Mouse (Mus musculus) forebrain, embryonic 11.5 days (tissue): Measurements from ENCODE around the gene Gm11020. TPM values are rescaled to one million over a fixed set of nuclear protein-coding genes. Genes with fewer than 3 reads are reported as not detected.
"Not testable (repeated sequence)": the region's sequence is repeated elsewhere in the genome, so short reads cannot be mapped to it uniquely, and the experiment has no call there.

Source experiments
- ATAC-seq: fragments of 200-750 bp; cut with Nextera tagmentation; replicated peaks from 2 replicates; pipeline ENCODE4 v1.8.0; 2017; ENCODE audit warnings: moderate TSS enrichment; ENCODE audit not compliant: low FRiP score
- DNase-seq: peaks from one replicate; pipeline ENCODE4 v3.0.0-alpha.2; 2017; ENCODE audit warnings: low spot score
- H3K27ac ChIP-seq: fragments of 300-500 bp; sonication (generic); 2 replicates; pipeline ENCODE4 v1.5.1; 2014; ENCODE audit warnings: low read depth, low read length
- H3K27me3 ChIP-seq: fragments of 300-500 bp; sonication (generic); 2 replicates; pipeline ENCODE4 v1.6.1; 2014; ENCODE audit warnings: mild to moderate bottlenecking, low read length, mixed read lengths; ENCODE audit not compliant: control insufficient read depth, insufficient read depth
- H3K36me3 ChIP-seq: fragments of 300-500 bp; sonication (generic); 2 replicates; pipeline ENCODE4 v1.6.1; 2014; ENCODE audit warnings: mild to moderate bottlenecking, low read length, moderate library complexity, mixed read lengths; ENCODE audit not compliant: control insufficient read depth, insufficient read depth
- H3K4me1 ChIP-seq: fragments of 300-500 bp; sonication (generic); replicated peaks from 2 replicates; pipeline ENCODE4 v1.6.1; 2014; ENCODE audit warnings: low read length, mixed read lengths; ENCODE audit not compliant: control insufficient read depth, insufficient read depth
- H3K4me2 ChIP-seq: fragments of 300-500 bp; sonication (generic); 2 replicates; pipeline ENCODE4 v1.6.1; 2014; ENCODE audit warnings: low read depth, mild to moderate bottlenecking, low read length, moderate library complexity, mixed read lengths; ENCODE audit not compliant: severe bottlenecking
- H3K4me3 ChIP-seq: fragments of 300-500 bp; sonication (generic); 2 replicates; pipeline ENCODE4 v1.5.1; 2014; ENCODE audit warnings: low read depth, low read length
- H3K9ac ChIP-seq: fragments of 300-500 bp; sonication (generic); 2 replicates; pipeline ENCODE4 v1.6.1; 2014; ENCODE audit warnings: low read length
- H3K9me3 ChIP-seq: fragments of 300-500 bp; sonication (generic); 2 replicates; pipeline ENCODE4 v1.6.1; 2016; ENCODE audit warnings: low read length, mixed read lengths; ENCODE audit not compliant: control insufficient read depth
- WGBS: fragments of 180-500 bp; shearing (Covaris S2); extraction: QIAGEN DNeasy Blood & Tissue Kit; methylation state at CpG from one replicate; pipeline ENCODE4 v1.1.7; 2014; 5-methylcytosine and 5-hydroxymethylcytosine counted together
- polyA plus RNA-seq: library from polyadenylated mRNA; unstranded; fragments of >200 nt; fragmentation: Nextera tagmentation; extraction: Ambion mirVana; gene quantifications from 2 replicates; pipeline ENCODE4 v1.2.1, GENCODE M21; 2014

Gene Gm11020
- polyA plus RNA-seq, 1 experiment from 2014 or later = not detected

- ATAC-seq = no peak
- H3K36me3 ChIP-seq = no peaks in the 10 kb centered on the region
- no peaks in the 10 kb centered on the region for H3K27me3 ChIP-seq
- WGBS = 75% methylated on average over 4 of the region's 4 CpGs
- no peak overlapping the region for H3K27ac ChIP-seq
- DNase-seq = no peak
- H3K4me3 ChIP-seq = no peak overlapping the region
- no peaks in the 10 kb centered on the region for H3K9me3 ChIP-seq
- H3K4me2 ChIP-seq = no peak overlapping the region
- no peak overlapping the region for H3K9ac ChIP-seq
- no peaks in the 10 kb centered on the region for H3K4me1 ChIP-seq
Observed at GRCm38 (mm10) chr8:104313311-104313710, 8.1 kb upstream of the Gm11020 start.

DNA sequence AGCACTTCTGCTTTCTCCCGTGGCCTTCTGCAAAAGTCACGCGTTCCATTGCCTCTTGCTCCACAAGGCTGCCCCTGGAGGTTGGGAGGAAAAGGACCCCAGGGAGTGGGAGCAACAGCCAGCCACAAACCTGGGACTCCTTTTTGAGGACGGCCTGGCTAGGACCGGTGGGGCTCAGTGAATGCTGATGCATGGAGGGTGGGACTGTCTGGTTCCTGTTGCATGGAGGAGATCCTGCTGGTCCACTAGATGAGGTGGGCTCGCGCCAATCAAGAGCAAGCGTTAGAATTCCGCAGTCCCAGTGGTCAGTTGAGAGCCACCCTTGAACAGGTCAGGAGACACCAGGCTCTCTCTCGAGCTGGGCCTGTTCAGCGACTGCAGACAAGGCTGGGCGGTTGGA is 563 bp downstream of the Gm11020 start, which contains the start of gene Cmtm2b:
Gene Cmtm2b (plus strand): TSS at position 301 of the 400 bp plus-strand sequence.
- H3K4me3 ChIP-seq, DNase-seq, ATAC-seq, H3K9ac ChIP-seq, H3K9me3 ChIP-seq, H3K4me1 ChIP-seq, H3K27me3 ChIP-seq, H3K4me2 ChIP-seq, H3K36me3 ChIP-seq, H3K27ac ChIP-seq: not testable (repeated sequence)
- WGBS = 90% methylated on average over 12 of the region's 12 CpGs

DNA sequence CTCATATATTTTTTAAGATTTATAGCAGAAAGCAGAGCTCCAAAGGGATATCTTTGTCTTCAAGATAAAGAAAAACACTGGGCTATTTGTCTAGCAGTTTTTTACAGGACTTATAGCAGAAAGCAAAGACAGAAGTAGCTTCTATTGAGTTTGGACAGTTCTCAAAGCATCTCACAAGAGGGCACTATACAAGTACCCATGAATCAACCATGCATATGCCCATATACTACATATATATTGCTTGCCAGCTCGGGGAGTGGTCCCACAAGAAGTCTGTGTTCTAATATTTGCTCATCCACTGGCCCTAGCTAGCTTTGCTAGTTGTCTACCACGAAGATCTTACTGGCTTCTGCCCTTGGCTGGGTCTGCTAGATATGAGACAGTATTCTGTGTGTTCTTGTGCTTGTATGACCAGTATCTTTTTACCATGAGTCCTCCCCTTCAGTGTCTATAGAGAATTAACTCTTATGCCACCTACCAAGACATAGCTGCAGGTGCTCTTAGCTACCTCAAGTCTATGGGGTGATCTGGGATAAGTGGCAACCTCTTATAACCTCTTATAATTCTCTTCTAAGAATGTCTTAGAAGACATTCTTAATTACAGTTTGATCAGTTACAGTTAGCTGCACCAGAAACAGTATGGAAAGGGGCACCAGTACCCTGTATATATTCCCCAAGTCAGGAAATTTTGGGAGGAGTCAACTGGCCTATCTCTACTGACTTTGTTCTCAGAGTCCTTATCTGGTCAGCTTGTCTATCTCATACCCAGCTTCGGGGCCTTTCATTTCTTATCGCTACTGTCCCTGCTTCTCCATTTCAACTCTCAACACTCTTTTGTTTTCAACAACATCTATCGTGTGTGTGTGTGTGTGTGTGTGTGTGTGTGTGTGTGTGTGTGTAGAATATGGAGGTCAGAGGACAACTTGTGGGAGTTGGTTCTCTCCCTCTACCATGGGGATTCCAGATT is 11.6 kb downstream of the Gm11020 start:
- H3K9me3 ChIP-seq = no peaks in the 10 kb centered on the region
- H3K4me2 ChIP-seq = no peak overlapping the region
- H3K27ac ChIP-seq = no peak overlapping the region
- H3K36me3 ChIP-seq = no peaks in the 10 kb centered on the region
- DNase-seq = no peak
- H3K9ac ChIP-seq = no peak overlapping the region
- no peaks in the 10 kb centered on the region for H3K4me1 ChIP-seq
- WGBS = 81% methylated on average over 5 of the region's 5 CpGs
- no peaks in the 10 kb centered on the region for H3K27me3 ChIP-seq
- H3K4me3 ChIP-seq = no peak overlapping the region
- ATAC-seq = no peak

DNA sequence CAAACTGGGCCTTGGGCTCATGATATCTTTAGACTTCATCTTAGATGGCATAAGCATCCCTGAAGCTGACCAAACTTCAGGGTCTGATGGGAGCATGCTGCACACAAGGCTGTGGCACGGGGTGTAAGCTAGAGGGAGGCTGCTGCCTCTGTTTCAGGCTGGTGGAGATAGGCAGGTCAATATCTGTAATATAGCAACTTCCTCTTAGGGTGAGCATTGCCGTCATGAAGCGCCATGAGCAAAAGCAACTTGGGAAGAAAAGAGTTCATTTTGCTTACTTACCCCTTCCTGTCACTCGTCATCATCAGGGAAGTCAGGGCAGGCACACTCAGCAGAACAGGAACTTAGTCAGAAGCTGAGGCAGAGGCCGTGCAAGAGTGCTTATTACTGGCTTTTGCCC is 12.4 kb downstream of the Gm11020 start:
- DNase-seq (no peak), ATAC-seq (no peak)
- H3K9ac ChIP-seq = no peak overlapping the region
- H3K4me3 ChIP-seq = no peak overlapping the region
- H3K4me2 ChIP-seq = no peak overlapping the region
- H3K9me3 ChIP-seq = no peaks in the 10 kb centered on the region
- no peaks in the 10 kb centered on the region for H3K4me1 ChIP-seq
- 85% methylated on average over 5 of the region's 5 CpGs for WGBS
- H3K27me3 ChIP-seq = no peaks in the 10 kb centered on the region
- no peaks in the 10 kb centered on the region for H3K36me3 ChIP-seq
- no peak overlapping the region for H3K27ac ChIP-seq

- no peak for DNase-seq
- 68% methylated on average over 1 of the region's 1 CpGs for WGBS
Observed at GRCm38 (mm10) chr8:104334196-104334595, 12.8 kb downstream of the Gm11020 start.

GRCm38 (mm10) chr8:104336806-104337205 is 15.4 kb downstream of the Gm11020 start:
- H3K9ac ChIP-seq = no peak overlapping the region
- WGBS = 85% methylated on average over 1 of the region's 1 CpGs
- no peak for DNase-seq

More at GRCm38 (mm10) chr8:104334196-104334595, 12.8 kb downstream of the Gm11020 start:
- Histone ChIP-seq H3K9ac (no peak overlapping the region), H3K4me1 (no peaks in the 10 kb centered on the region), H3K27me3 (no peaks in the 10 kb centered on the region), H3K9me3 (no peaks in the 10 kb centered on the region), H3K36me3 (no peaks in the 10 kb centered on the region), H3K27ac (no peak overlapping the region), H3K4me2 (no peak overlapping the region), H3K4me3 (no peak overlapping the region)
- no peak for ATAC-seq

DNA sequence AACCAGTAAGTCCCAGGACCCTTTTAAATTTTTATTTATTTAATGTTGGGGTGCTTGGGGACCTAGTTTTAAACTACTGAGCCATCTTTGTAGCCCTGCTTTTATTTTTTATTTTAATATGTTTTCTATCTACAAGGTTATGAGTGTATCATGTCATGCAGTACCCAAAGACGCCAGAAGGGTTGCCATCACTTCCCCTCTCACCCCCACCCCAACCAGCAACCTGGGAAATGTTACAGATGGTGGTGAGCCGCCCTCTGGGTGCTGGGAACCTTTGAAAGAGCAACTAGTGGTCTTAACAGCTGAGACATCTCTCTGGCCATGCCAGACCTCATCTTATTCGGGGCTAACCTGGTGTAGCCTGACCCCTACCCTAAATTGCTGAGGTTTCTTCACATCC is 16.5 kb downstream of the Gm11020 start:
- Histone ChIP-seq H3K36me3 (no peaks in the 10 kb centered on the region), H3K27me3 (no peaks in the 10 kb centered on the region), H3K27ac (no peak overlapping the region), H3K9ac (no peak overlapping the region), H3K4me1 (no peaks in the 10 kb centered on the region; the same call in 1 of the 2 replicates), H3K4me3 (no peak overlapping the region), H3K4me2 (no peak overlapping the region), H3K9me3 (no peaks in the 10 kb centered on the region)
- ATAC-seq (no peak), DNase-seq (no peak)
- WGBS = 51% methylated on average over 3 of the region's 3 CpGs

More at GRCm38 (mm10) chr8:104336806-104337205, 15.4 kb downstream of the Gm11020 start:
- no peak for ATAC-seq
- no peak overlapping the region for H3K4me2 ChIP-seq
- H3K36me3 ChIP-seq = no peaks in the 10 kb centered on the region
- H3K4me3 ChIP-seq = no peak overlapping the region
- no peaks in the 10 kb centered on the region; the same call in 1 of the 2 replicates for H3K4me1 ChIP-seq
- no peaks in the 10 kb centered on the region for H3K27me3 ChIP-seq
- H3K9me3 ChIP-seq = no peaks in the 10 kb centered on the region
- no peak overlapping the region for H3K27ac ChIP-seq

- WGBS = 12% methylated on average over 17 of the region's 18 CpGs
- no peaks in the 10 kb centered on the region for H3K9me3 ChIP-seq
- H3K27ac ChIP-seq = no peak within 1 kb of the TSS
- peak within 1 kb of the TSS; percentile 74 for H3K9ac ChIP-seq
- H3K4me1 ChIP-seq = no peaks in the 10 kb centered on the region; the same call in 1 of the 2 replicates
- ATAC-seq (no peak), DNase-seq (no peak)
- H3K4me2 ChIP-seq = peak within 1 kb of the TSS; percentile 85
- H3K4me3 ChIP-seq = peak within 1 kb of the TSS; percentile 55
- H3K36me3 ChIP-seq = no peaks in the 10 kb centered on the region
- H3K27me3 ChIP-seq = no peaks in the 10 kb centered on the region
Observed at GRCm38 (mm10) chr8:104339229-104339982, 18.0 kb downstream of the Gm11020 start, which contains the start of gene Cmtm3. Gene Cmtm3, plus strand, starts transcription at chr8:104339410.
